Mouse (Mus musculus) E14TG2a.4 (cell line): Measurements from ENCODE around the gene Ndufs1.

Experiments used
- CTCF ChIP-seq: conservative IDR thresholded peaks from 2 replicates; pipeline ENCODE4 v1.5.1; 2014; ENCODE audit warnings: low read length
- POU5F1 ChIP-seq: IDR thresholded peaks from 2 replicates; pipeline ENCODE4 v1.6.1; 2014; ENCODE audit warnings: low read length, borderline replicate concordance

GRCm38 (mm10) chr1:63100196-63100595 is 76.4 kb downstream of the Ndufs1 start:
- TF ChIP-seq CTCF (no peak), POU5F1 (no peak)
